Mouse (Mus musculus) WW6 (cell line): ENCODE measurements around the gene Mettl1.
A peak's percentile ranks its signal among the peaks of the same experiment; 100 is the strongest.
"Not testable (repeated sequence)": the region's sequence is repeated elsewhere in the genome, so short reads cannot be mapped to it uniquely, and the experiment has no call there.

Experiments
- DNase-seq: peaks from one replicate; pipeline ENCODE4 v3.0.0-alpha.2; 2013; ENCODE audit warnings: low read depth, low spot score

Gene Mettl1

DNA sequence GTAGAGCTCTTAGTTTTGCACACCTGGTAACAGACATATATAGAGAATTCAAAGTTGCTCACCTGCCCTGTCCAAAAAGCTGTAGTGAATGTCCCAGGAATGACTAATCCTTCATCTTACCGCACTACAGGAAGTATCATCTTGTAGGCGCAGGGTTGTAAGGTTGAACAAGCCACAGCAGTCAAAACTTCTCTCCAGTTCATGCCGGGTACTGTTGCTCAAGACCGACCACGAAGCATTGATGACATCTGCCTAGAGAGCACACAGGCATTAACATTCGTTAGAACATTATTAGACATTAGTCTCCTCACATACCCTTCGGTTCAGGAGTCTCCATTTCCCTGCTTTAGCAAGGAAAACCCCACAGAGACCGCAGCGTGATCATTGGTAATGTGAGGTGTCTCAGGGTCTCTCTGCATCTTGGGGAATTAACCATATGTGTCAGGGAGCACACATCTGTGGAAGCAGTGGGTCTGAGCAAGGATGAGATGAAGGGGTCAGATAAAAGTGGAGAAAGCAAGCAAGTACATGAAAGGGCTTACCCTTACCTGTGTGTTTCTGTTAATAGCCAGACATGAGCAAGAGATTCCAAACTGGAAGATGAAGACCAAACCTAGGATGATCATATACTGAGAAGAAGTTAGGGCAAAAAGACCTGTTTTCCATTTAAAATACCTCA lies 27.3 kb downstream of the Mettl1 start:
- DNase-seq = no peak

DNA sequence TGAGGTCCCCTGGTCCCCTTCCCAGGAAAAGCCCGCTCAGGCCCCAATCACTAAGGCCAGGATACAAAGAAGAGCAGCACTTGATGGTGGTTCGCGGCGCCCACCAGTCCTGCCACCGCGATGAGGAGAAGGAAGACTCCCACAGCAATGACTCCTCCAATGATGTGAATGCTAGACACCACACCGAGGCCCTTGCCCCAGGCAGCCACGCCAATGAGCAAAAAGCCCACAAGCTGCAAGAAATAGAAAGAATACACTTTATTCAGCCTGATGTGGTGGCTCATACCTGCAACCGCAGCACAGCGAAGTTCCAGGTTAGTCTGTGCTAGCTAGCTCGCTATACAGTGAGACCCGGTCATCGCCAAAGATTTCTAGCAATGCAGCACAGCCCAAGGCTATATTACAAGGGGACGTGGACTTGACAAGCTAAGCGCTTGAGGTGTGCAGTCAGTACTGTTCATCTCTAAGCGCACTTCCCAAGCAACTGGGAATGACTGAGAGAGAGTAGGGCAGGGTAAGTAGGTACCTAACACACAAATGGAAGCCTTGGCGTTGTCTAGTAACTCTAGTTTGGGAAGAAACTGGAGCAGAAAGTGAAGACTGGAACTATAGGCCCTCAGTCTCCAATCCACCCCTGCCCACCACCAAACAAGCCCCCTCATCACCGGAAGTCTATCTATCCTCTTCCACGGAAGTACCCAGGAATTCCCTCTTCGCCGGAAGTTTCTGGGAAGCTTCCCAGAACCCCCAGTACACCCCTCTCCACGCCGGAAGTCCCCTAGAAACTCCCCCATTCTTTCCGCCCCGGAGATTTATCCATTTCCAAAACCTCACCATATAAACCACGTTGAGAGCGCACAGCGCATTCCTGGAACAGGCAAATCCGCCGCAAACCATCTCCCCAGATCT lies 28.3 kb downstream of the Mettl1 start:
- no peak for DNase-seq

DNA sequence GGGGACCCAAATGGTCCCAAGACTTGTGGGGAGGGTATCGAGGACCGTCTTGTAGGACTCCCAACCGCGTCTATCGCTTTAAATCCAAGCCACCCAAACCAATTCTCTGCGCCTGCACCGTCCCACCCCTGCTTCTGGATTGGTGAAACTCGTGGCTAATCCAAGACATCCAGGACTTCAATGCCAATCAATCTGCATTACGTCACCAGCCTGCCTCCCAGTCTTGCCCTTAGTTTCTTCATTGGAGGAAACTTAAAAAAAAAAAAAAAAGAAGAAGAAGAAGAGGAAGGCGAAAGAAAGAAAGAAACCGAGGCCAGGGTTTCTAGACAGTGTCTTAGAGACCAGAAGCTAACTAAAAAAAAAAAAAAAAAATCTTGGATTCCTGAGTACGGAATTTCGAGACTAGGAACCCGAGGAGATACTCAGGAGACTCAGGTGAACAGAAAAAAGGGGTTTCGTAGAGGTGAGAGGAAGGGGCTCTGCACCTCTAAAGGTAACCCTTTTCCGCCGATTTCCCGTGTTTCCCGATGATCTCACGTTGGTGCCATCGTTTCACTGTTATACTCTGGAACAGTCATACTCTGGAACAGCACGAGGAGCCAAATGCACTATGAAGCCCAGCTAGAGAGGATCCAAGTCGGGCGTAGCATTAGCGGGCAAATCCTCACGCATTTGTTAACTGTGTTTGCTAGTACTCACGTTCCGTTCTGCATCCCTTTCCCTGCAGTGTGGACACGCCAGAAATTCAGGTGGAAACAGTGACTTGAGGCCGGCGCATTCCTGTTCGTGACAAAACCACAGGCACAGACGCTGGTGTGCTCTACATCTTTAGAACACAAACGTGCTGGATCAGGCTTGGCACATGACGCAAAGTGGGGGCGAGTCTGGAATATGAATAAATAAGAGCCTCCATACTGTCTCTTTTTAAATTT lies 29.2 kb downstream of the Mettl1 start, which contains the start of gene Tspan31:
Gene Tspan31, minus strand, starts transcription at position 75 of the 932 bp plus-strand sequence.
- DNase-seq = peak; percentile 79

DNA sequence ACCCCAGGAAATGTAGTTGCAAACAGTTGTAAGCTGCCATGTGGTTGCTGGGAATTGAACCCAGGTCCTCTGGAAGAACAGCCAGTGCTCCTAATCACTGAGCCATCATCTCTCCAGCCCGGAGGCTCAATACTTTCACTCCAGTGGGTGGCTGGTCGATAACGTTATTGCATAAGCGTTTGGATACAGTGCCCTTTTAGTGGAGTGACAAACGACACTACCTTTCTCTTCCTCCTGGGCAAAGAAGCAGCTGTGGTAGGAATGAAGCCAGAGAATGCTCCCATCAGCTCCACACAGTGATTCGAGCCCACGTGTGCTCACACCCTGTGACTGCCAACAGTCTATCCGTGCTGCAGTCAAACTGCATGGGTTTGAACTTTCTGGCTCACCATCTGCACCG lies 30.0 kb downstream of the Mettl1 start:
- no peak for DNase-seq

DNA sequence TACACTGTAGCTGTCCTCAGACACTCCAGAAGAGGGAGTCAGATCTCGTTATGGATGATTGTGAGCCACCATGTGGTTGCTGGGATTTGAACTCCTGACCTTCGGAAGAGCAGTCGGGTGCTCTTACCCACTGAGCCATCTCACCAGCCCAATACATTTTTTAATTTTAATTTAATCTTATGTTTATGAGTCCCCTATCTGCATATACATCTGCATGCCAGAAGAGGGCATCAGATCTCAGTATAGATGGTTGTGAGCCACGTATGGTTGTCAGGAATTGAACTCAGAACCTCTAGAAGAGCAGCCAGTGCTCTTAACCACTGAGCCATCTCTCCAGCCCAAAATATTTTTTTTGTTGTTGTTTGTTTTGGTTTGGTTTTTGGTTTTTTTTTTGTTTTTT lies 31.1 kb downstream of the Mettl1 start:
- DNase-seq = not testable (repeated sequence)

DNA sequence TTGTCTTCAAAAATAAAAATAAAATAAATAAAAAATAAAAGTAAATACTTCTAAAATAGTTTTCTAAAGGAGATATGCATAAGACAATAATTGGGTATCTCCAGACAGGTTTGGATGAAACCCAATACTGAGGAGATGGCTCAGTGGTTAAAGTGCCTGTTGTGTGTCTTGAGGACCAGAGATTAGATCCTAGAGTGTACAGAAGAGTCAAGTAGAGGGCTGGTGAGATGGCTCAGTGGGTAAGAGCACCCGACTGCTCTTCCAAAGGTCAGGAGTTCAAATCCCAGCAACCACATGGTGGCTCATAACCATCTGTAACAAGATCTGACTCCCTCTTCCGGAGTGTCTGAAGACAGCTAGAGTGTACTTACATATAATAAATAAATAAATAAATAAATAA lies 31.8 kb downstream of the Mettl1 start:
- DNase-seq = not testable (repeated sequence)

DNA sequence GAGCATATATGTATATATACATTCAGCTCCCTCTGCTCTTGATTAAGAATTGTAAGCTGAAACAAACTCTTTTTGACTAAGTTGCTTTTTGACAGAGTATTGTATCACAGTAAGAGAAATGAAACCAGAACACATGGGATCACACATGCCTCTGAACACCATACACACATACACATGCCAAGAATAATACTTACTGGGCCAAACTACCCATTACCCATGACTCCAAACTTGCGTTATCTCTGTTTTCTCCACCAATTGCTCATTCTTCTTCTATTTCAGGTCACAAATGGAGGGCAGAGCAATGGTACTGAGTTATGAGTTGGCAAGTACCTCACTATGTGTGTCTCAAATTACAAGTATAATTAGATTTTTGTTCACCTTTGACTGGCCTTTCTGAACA lies 32.8 kb downstream of the Mettl1 start:
- no peak for DNase-seq

DNA sequence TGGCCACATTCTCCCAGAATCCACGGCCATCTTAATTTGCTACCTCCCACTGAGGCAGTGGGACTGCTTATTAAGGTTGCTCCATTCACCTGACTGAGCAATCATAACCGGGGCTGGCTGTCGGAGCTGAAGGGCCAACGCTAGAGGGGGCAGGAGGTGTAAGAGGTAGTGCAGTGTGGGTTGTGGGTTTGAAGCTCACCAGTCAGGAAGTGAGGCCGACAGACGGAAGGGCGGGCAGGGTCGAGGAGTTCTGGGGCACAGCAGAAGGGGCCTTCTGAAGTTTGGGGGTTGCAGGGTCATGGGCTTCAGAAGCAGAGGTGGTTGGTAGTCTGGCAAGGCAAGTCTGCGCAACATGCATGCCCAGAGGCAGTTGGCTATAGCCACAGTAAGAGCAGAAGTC lies 33.9 kb downstream of the Mettl1 start, which contains the start of gene Agap2:
Gene Agap2, plus strand, starts transcription at position 205 of the 400 bp plus-strand sequence.
- DNase-seq = no peak

DNA sequence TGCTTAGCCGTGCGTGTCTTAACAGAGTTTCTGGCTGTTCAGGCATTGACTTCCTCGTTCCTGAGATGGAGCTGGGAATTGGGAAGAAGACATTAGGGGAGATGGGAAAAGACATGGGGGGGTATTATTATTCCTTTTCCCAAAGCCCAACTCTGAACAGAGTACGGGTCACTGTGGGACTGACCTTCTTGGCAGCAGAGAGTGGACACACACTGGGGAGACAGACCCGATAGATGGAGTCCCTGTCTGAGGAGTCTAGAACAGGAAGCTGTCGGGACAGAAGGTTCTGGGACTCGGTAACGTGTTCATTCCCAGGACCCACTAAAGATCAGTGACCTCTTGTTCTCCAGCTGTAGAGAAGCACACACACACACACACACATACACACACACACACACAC lies 34.4 kb downstream of the Mettl1 start:
- DNase-seq = no peak

DNA sequence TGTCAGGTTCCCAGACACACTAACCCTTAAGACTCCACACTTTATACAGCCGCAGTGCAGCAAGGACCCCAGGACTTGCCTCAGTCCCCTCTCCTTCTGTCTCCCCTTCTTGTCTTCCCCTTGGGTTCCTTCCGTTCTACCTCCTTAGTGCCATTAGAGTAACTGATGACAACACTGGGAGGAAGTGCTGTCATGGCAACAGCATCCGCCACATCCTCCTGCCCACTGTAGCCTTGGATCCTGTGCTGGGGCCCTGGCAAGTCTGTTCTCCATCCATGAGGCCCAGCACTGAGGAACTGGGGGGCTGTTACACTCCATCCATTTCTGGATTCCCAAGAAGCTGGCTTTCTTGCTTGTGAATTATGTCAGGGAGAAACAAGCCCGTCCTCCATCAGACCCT lies 34.9 kb downstream of the Mettl1 start:
- no peak for DNase-seq

DNA sequence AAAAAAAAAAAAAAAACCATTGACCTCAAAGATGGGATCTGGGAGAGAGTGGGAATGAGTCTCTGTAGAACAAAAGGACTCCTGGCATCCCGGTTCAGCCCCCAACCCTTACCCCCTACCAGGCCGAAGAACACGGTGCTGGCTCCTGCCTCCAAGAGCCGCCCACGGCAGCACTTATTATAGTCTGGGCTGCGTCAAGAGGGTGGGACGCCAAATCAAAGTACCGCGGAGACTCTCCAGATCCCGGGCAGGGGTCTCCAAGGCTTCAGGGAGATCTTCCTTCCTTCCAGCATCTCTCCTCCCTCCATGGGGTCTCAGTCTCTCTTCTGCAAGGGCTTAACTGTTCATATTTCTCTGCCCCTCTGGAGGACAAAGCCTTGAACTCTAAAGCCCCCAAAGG lies 36.3 kb downstream of the Mettl1 start:
- no peak for DNase-seq

DNA sequence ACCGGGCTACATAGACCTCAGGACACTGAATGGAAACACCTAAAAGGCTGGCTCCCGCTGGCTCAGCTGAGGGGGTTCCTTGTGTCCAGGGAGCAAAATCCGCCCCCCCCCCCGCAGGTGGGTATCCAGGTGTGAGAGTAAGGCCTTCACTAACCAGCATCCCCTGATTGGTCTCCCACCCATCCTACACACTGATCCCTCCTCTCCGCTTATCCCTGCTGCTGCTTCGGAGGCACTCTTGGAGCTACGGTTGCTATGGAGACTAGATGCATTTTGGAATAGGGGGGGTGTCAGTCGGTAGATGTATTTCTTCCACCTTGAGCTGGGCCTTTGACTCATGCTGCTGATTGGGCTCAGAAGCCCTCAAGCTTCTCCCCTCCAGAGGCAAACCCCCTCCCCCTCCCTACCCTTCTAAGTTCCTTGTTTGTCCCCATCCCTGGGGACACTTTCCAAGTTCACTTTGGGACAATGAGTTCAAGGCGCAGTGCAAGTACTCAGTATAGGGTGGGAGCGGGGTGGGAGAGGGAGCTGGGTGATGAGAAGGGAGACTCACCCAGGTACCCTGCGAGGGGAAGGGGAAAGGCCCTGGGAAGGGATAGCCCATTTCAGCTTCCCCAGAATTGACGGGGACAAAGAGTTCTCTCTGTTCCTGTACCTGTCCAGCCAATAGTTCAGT lies 36.9 kb downstream of the Mettl1 start:
- DNase-seq = no peak

DNA sequence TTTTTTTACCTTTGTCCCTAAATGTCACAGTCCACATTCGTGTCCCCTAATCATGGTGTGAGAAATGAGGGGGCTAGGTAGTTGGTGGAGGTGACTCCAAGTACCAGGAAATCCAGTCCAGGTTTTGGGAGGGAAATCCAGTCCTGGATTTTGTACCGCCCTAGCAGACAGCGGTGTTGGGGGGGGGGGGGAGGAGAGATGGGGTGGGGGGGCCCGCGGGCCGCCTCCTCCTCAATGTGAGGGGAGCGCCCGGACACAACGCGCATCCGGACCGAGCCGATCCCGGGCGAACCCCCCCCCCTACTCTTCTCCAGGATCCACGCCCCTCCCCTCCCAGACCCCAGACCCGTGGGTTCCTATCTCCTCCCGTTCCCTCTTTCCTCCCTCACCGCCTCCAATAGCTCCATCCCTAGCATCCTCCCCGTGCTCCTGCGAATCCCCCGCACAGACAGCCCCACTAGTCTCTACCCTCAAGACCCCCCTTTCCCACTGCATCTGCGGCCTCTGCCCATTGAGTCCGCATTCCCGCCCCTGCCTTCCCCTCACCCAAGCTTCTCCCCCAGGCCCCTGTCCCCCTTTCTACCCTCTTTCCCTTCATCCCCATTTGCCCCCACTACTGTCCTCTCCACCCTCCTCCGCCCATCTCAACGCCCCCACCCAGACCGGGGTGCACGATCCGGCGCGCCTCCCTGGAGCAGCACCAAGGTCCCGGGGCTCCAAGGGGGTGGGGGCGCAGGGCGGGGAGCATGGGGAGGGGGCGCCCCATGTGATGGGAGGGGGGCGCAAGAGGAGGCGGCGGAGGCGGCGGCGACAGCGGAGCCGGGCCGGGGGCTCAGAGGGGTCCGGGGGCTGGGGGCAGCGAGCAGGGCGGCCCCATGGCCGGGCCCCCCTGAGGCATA lies 37.7 kb downstream of the Mettl1 start:
- no peak for DNase-seq

DNA sequence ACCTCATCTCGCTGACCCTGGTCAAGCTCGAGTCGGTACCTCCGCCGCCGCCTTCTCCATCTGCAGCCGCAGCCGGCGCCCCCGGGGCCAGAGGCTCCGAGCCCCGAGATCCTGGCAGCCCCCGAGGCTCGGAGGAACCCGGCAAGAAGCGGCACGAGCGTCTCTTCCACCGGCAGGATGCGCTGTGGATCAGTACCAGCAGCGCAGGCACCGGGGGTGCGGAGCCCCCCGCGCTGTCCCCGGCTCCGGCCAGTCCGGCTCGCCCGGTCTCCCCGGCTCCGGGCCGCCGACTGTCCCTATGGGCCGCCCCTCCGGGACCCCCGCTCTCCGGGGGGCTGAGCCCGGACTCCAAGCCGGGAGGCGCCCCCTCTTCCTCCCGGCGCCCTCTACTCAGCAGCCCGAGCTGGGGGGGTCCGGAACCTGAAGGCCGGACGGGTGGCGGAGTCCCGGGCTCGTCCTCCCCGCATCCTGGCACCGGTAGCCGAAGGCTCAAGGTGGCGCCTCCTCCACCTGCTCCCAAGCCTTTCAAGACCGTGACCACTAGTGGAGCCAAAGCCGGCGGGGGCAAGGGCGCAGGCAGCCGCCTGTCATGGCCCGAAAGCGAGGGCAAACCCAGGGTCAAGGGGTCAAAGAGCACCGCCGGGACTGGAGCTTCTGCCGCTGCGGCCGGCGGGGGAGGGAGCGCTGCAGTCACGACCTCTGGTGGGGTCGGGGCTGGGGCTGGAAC lies 38.6 kb downstream of the Mettl1 start:
- no peak for DNase-seq

DNA sequence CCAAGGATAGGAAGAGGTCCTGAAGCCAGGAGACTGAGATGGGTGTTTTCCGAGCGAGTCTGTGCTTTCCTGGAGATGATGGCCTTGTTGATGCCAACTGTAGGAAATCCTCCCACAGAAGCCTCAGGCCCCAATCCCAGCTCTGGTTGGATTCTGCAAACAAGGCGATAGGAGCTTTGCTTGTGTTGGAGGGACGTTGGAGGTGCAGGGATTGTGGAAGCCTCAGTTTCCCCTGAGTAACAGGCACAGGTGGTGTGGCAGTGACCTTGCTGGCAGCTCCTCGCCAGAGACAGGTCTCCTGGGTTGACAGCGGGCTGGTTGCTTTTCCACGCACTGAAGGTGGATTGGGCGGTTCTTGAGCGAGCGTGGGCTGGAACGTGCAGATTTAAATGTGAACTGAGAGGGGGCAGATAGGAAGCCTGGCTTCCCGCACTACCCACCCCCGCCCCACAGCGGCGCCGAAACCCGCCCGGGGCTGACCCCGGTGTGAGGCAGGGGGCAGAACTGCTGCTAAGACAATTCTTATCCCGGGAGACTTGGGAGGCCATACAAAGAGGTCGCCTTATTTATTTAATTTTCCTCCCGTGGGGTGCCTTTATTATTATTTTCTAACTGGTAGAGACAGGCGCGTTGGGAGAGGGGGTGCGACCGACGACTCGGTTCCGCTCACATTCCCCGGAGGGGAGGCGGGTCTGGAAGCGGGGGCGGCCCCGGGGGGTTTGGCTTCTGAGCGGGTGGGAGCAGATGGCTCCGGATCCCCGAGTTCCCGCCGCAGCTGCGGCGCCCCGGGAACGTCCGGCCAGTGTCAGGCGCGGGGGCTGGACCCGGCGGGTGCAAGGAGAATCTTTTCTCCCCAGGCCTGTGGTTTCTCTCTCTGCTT lies 39.9 kb downstream of the Mettl1 start:
- no peak for DNase-seq

DNA sequence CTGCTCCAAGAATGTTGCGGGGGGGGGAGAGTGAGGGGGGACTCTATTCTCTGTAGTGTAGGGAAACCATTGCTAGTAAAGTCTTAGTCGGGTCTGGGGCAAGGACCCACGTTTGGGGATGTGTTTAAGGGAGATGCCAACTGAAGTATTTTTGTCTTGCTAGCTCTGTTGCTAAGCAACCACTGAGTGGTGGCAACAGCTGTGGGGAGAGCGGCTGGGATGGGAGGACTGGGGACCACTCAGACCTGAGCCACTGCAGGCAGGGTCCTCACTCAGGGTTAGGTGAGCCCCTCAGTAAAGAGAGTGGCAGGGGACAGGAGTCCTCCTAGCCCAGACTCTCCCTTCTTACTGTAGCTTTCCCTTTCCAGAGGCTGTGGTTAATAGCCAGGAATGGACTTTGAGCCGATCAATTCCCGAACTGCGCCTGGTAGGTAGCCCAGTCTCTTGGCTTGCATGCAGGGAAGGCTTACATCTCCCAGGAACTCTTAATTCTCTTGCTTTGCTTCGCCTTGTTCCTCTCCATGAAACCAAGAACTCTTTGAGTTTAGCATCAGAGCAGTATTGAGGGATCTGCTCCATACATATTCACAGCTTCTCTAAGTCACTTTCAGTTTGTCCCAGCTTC lies 40.9 kb downstream of the Mettl1 start:
- no peak for DNase-seq

DNA sequence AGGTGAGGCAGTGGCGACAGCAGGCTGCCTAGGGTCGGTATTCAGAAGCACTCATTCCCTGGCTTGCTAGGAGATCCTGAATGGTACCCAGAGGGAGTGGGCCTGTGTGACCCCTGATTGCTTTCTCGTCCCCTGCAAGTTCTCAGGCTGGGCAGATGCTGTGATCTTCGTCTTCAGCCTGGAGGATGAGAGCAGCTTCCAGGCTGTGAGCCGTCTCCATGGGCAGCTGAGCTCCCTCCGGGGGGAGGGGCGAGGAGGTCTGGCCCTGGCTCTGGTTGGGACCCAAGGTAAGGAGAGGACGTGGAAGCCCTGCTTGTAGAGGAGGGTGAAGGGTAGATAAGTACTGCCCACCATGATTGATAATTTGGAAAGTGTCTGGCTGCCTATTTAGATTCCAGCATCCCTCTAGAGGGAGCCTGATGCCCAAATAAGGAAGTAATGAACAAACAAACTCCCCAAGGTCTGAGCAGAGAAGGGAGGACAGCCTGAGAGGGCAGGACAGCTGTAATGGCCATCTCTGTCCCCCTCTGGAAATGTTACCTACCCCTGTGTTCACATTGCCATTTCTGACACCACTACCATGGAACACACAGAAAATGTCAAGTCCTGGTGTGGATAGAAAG lies 42.2 kb downstream of the Mettl1 start:
- DNase-seq = no peak

DNA sequence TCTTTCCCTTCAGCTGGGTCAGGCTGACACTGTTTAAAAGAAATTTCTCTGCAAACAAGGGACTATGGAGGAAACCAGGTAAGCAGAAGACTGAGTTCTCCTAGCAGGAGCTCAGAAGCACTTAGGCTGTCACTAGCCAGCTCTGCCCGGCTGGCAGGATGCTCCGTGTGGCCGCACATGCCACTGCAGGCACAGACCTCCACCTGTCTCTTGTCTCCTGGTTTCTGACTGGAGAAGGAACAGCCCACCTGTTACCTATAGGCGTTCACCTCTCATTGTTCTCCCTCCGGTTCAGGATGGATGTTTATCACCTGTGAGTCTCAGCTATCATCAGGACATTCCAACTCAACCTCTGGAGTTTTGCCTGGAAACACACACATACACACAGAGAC lies 42.7 kb downstream of the Mettl1 start:
- no peak for DNase-seq
